Mouse (Mus musculus) brain, adult 10 weeks (tissue): ENCODE results near the gene Adgrg1. TPM values are rescaled to one million over a fixed set of nuclear protein-coding genes. Genes with fewer than 3 reads are reported as not detected.

Experiments used
- polyA plus RNA-seq: library from polyadenylated mRNA; stranded (reverse); fragments of 350-450 nt; fragmentation: Illumina TruSeq; extraction: RNeasy Lipid Tissue Mini Kit (QIAGEN cat#74804); gene quantifications from one replicate; pipeline ENCODE4 v1.2.3, GENCODE M21; 2015; ENCODE audit warnings: low read depth, low replicate concordance

Gene Adgrg1
- 55.9 TPM for polyA plus RNA-seq

GRCm38 (mm10) chr8:94974467-94975165, at the start of gene Adgrg1:
TSS of gene Adgrg1 (plus strand) at chr8:94974751.

GRCm38 (mm10) chr8:95017451-95017850, 42.9 kb downstream of the Adgrg1 start, which contains the start of gene Adgrg3:
TSS of gene Adgrg3 (plus strand) at chr8:95017692.

GRCm38 (mm10) chr8:95054927-95055510, 80.5 kb downstream of the Adgrg1 start, which contains the start of gene Drc7:
TSS of gene Drc7 (plus strand) at chr8:95055103.

Other genes with a start within 250 kb of the Adgrg1 start
- 0.27 TPM for gene Ccl22, start 229.2 kb upstream of the Adgrg1 start, polyA plus RNA-seq
- 480 TPM for gene Cx3cl1, start 202.7 kb upstream of the Adgrg1 start, polyA plus RNA-seq
- 1.2 TPM for gene Ccl17, start 164.3 kb upstream of the Adgrg1 start, polyA plus RNA-seq
- 115 TPM for gene Coq9, start 136.4 kb upstream of the Adgrg1 start, polyA plus RNA-seq
- 46.5 TPM for gene Ciapin1, start 136.4 kb upstream of the Adgrg1 start, polyA plus RNA-seq
- gene Polr2c, start 117.3 kb upstream of the Adgrg1 start, polyA plus RNA-seq, result 98.0 TPM
- 18.5 TPM for gene Dok4, start 98.4 kb upstream of the Adgrg1 start, polyA plus RNA-seq
- 1.2 TPM for gene Ccdc102a, start 56.7 kb upstream of the Adgrg1 start, polyA plus RNA-seq
- gene Adgrg5, start 51.1 kb upstream of the Adgrg1 start, polyA plus RNA-seq, result not detected
- not detected for gene Adgrg3, start 42.9 kb downstream of the Adgrg1 start, polyA plus RNA-seq
- gene Drc7, start 80.4 kb downstream of the Adgrg1 start, polyA plus RNA-seq, result 3.8 TPM
- 26.7 TPM for gene Katnb1, start 106.4 kb downstream of the Adgrg1 start, polyA plus RNA-seq
- 34.2 TPM for gene Kifc3, start 228.1 kb downstream of the Adgrg1 start, polyA plus RNA-seq